Mouse (Mus musculus): ENCODE results near the gene Ifna14. TPM values are rescaled to one million over a fixed set of nuclear protein-coding genes. Genes with fewer than 3 reads are reported as not detected.

The Ifna14 gene
- polyA plus RNA-seq, 1 experiment from 2014 or later = not detected

DNA sequence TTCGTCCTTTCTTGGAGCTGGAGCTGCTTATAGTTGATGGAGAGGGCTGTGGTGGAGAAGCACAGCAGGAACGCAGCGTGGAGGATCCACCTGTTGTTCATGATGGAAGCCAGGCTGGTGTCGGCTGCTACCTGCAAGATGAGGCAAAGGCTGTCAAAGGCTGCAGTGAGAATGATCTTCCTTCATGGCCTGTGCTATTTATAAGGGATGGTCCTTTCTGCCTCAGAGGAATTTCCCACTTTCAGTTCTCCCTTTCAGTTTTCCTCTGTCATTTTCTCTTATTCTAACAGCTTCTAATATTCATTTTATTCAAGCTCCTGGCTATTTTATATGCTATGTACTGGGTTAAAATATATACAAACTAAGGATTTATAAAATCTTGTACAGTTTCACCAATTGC, 48.9 kb downstream of the Ifna14 start, which contains the start of gene Ifnb1:
Gene Ifnb1, minus strand, starts transcription at position 101 of the 400 bp plus-strand sequence.
- 93% methylated on average over 4 of the region's 4 CpGs for WGBS
- Histone ChIP-seq H3K4me3 (replicated peaks; ENCODE audit: low read depth, low read length) (no peak within 1 kb of the TSS), H3K9me3 (ENCODE audit: control insufficient read depth, low read length) (no peaks in the 10 kb centered on the region), H3K4me1 (ENCODE audit: control insufficient read depth, insufficient read depth, low read length) (no peaks in the 10 kb centered on the region), H3K27me3 (ENCODE audit: control insufficient read depth, insufficient read depth, low read length) (no peaks in the 10 kb centered on the region), H3K36me3 (ENCODE audit: control insufficient read depth, insufficient read depth, low read length) (no peaks in the 10 kb centered on the region), H3K9ac (replicated peaks; ENCODE audit: low read length) (no peak within 1 kb of the TSS), H3K27ac (replicated peaks; ENCODE audit: low read depth, low read length) (no peak within 1 kb of the TSS), H3K4me2 (ENCODE audit: low read length) (no peak within 1 kb of the TSS)
- ATAC-seq (ENCODE audit: low FRiP score, low TSS enrichment) (no peak), DNase-seq (no peak)

Other genes starting within 250 kb of the Ifna14 start
- 2.4 and 3.8 TPM in 2 replicates for gene Hacd4, start 132.9 kb downstream of the Ifna14 start, polyA plus RNA-seq (2014; fragmentation: Nextera tagmentation; extraction: Ambion mirVana)
- gene Ifnb1, start 49.0 kb downstream of the Ifna14 start, polyA plus RNA-seq (2014; fragmentation: Nextera tagmentation; extraction: Ambion mirVana) = not detected in 2 replicates
- gene Ifna15, start 13.6 kb downstream of the Ifna14 start, polyA plus RNA-seq (2014; fragmentation: Nextera tagmentation; extraction: Ambion mirVana) = not detected in 2 replicates
- gene Ifna9, start 20.6 kb upstream of the Ifna14 start, polyA plus RNA-seq (2014; fragmentation: Nextera tagmentation; extraction: Ambion mirVana) = not detected in 2 replicates
- not detected in 2 replicates for gene Ifna12, start 31.6 kb upstream of the Ifna14 start, polyA plus RNA-seq (2014; fragmentation: Nextera tagmentation; extraction: Ambion mirVana)
- not detected in 2 replicates for gene C87499, start 62.6 kb upstream of the Ifna14 start, polyA plus RNA-seq (2014; fragmentation: Nextera tagmentation; extraction: Ambion mirVana)
- not detected in 2 replicates for gene Ifna13, start 72.7 kb upstream of the Ifna14 start, polyA plus RNA-seq (2014; fragmentation: Nextera tagmentation; extraction: Ambion mirVana)
- not detected in 2 replicates for gene Ifna16, start 105.1 kb upstream of the Ifna14 start, polyA plus RNA-seq (2014; fragmentation: Nextera tagmentation; extraction: Ambion mirVana)
- not detected in 2 replicates for gene Ifna2, start 112.1 kb upstream of the Ifna14 start, polyA plus RNA-seq (2014; fragmentation: Nextera tagmentation; extraction: Ambion mirVana)
- gene Ifnab, start 119.6 kb upstream of the Ifna14 start, polyA plus RNA-seq (2014; fragmentation: Nextera tagmentation; extraction: Ambion mirVana) = not detected in 2 replicates
- 1.8 and 2.2 TPM in 2 replicates for gene Gm26566, start 150.0 kb upstream of the Ifna14 start, polyA plus RNA-seq (2014; fragmentation: Nextera tagmentation; extraction: Ambion mirVana)
- gene Klhl9, start 150.7 kb upstream of the Ifna14 start, polyA plus RNA-seq (2014; fragmentation: Nextera tagmentation; extraction: Ambion mirVana) = 137 and 177 TPM in 2 replicates
- not detected in 2 replicates for gene Gm13271, start 183.1 kb upstream of the Ifna14 start, polyA plus RNA-seq (2014; fragmentation: Nextera tagmentation; extraction: Ambion mirVana)
- not detected in 2 replicates for gene Gm13283, start 188.3 kb upstream of the Ifna14 start, polyA plus RNA-seq (2014; fragmentation: Nextera tagmentation; extraction: Ambion mirVana)
- gene Gm13290, start 202.0 kb upstream of the Ifna14 start, polyA plus RNA-seq (2014; fragmentation: Nextera tagmentation; extraction: Ambion mirVana) = not detected in 2 replicates
- not detected in 2 replicates for gene Gm13289, start 205.1 kb upstream of the Ifna14 start, polyA plus RNA-seq (2014; fragmentation: Nextera tagmentation; extraction: Ambion mirVana)
- not detected in 2 replicates for gene Gm13272, start 208.1 kb upstream of the Ifna14 start, polyA plus RNA-seq (2014; fragmentation: Nextera tagmentation; extraction: Ambion mirVana)
- not detected in 2 replicates for gene Ifnz, start 210.3 kb upstream of the Ifna14 start, polyA plus RNA-seq (2014; fragmentation: Nextera tagmentation; extraction: Ambion mirVana)
- not detected in 2 replicates for gene Gm13276, start 213.9 kb upstream of the Ifna14 start, polyA plus RNA-seq (2014; fragmentation: Nextera tagmentation; extraction: Ambion mirVana)
- gene Gm13277, start 216.8 kb upstream of the Ifna14 start, polyA plus RNA-seq (2014; fragmentation: Nextera tagmentation; extraction: Ambion mirVana) = not detected in 2 replicates
- not detected in 2 replicates for gene Gm13278, start 219.8 kb upstream of the Ifna14 start, polyA plus RNA-seq (2014; fragmentation: Nextera tagmentation; extraction: Ambion mirVana)
- not detected in 2 replicates for gene Gm13275, start 222.7 kb upstream of the Ifna14 start, polyA plus RNA-seq (2014; fragmentation: Nextera tagmentation; extraction: Ambion mirVana)
- gene Gm13279, start 225.6 kb upstream of the Ifna14 start, polyA plus RNA-seq (2014; fragmentation: Nextera tagmentation; extraction: Ambion mirVana) = not detected in 2 replicates
- gene Gm13285, start 227.9 kb upstream of the Ifna14 start, polyA plus RNA-seq (2014; fragmentation: Nextera tagmentation; extraction: Ambion mirVana) = 0.17 TPM in 1 of 2 replicates, not detected in the other
- not detected in 2 replicates for gene Gm13287, start 231.5 kb upstream of the Ifna14 start, polyA plus RNA-seq (2014; fragmentation: Nextera tagmentation; extraction: Ambion mirVana)
- gene Gm13288, start 233.7 kb upstream of the Ifna14 start, polyA plus RNA-seq (2014; fragmentation: Nextera tagmentation; extraction: Ambion mirVana) = 0.08 TPM in 1 of 2 replicates, not detected in the other
- gene Ifna7, start 244.4 kb upstream of the Ifna14 start, polyA plus RNA-seq (2014; fragmentation: Nextera tagmentation; extraction: Ambion mirVana) = not detected in 2 replicates
- not detected in 2 replicates for gene Ifna11, start 248.2 kb upstream of the Ifna14 start, polyA plus RNA-seq (2014; fragmentation: Nextera tagmentation; extraction: Ambion mirVana)